ENCODE assay signal across 10 mouse cellular contexts in the genomic region with DNA sequence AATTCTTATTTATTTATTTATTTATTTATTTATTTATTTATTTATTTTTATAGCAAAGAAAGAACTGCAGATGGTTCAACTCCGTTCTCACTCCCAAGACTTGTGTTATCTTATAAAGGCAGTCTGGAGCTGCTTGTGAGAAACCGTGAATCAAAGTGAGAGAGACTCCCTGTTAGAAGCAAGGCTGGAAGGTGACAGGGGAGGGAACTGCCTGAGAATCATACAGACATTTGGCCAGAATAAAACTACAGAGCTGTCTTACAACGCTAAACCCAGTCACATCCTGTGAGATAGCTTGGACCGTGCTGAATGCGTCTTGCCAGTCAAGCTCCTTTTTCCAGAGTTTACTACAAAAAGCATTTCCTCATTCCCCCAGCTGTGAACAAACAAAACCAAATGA. TPM values are rescaled to one million over a fixed set of nuclear protein-coding genes. Genes with fewer than 3 reads are reported as not detected.
DNase-seq lines count a peak whose midpoint lies in the region; ATAC-seq and TF ChIP-seq lines count a peak whose summit lies in the region.
"Had no signal": no experiment of that assay in that cellular context is flagged by ENCODE, and none has a peak within 500 bp of the region (broad histone marks: within the 10 kb centered on the region; RNA-seq: fewer than 3 reads in every experiment).

No protein-coding gene starts in this region.

- WGBS in lung, embryonic 16.5 days, result 37% methylated on average over 5 of the region's 5 CpGs
- 42% methylated on average over 5 of the region's 5 CpGs for WGBS in heart, embryonic 13.5 days

- H3K27ac ChIP-seq in gastrocnemius, adult 2 months, result peak overlapping the region; percentile 71
- peak overlapping the region; percentile 82 for H3K27ac ChIP-seq in lung, embryonic 16.5 days (ENCODE audit: low read length)
- H3K27ac ChIP-seq in heart, embryonic 13.5 days (replicated peaks), result peak overlapping the region; percentile 91

- H3K4me3 ChIP-seq in gastrocnemius, adult 2 months, result peak overlapping the region; percentile 1; the same call in 1 of the 2 replicates
- no peak overlapping the region for H3K4me3 ChIP-seq in lung, embryonic 16.5 days (ENCODE audit: low read length)
- H3K4me3 ChIP-seq in heart, embryonic 13.5 days, result no peak overlapping the region
- H3K4me3 ChIP-seq in myocyte, result no peak overlapping the region

- H3ac ChIP-seq in myocyte (ENCODE audit: control insufficient read depth, insufficient read length), result no peak overlapping the region

- TF ChIP-seq CTCF in gastrocnemius, adult 2 months (IDR thresholded peaks at IDR 0.05), result no peak

- H3K9ac ChIP-seq in lung, embryonic 16.5 days (ENCODE audit: low read length), result no peak overlapping the region
- peak overlapping the region; percentile 28; the same call in 1 of the 2 replicates for H3K9ac ChIP-seq in heart, embryonic 13.5 days

- ATAC-seq in lung, embryonic 16.5 days (ENCODE audit: low read depth), result peak; percentile 79
- ATAC-seq in heart, embryonic 13.5 days (ENCODE audit: extremely low read depth, insufficient number of reproducible peaks, low FRiP score, low TSS enrichment), result no peak; the same call in 1 of the 2 replicates

- intact Hi-C loops in gastrocnemius, adult 2 months (cut with DNase I), result no loop called here

- H3K27me3 ChIP-seq in lung, embryonic 16.5 days (ENCODE audit: control insufficient read depth, insufficient read depth, low read depth, low read length), result no peaks in the 10 kb centered on the region
- no peaks in the 10 kb centered on the region for H3K27me3 ChIP-seq in heart, embryonic 13.5 days (replicated peaks)
- no peaks in the 10 kb centered on the region for H3K27me3 ChIP-seq in myocyte (ENCODE audit: control insufficient read depth, insufficient read depth, insufficient read length)

- TF ChIP-seq POLR2A in myocyte (IDR thresholded peaks at IDR 0.05; ENCODE audit: insufficient read length, low read depth), result no peak

- H3K36me3 ChIP-seq in lung, embryonic 16.5 days (ENCODE audit: control insufficient read depth, insufficient read depth, low read length), result no peaks in the 10 kb centered on the region
- no peaks in the 10 kb centered on the region for H3K36me3 ChIP-seq in heart, embryonic 13.5 days
- H3K36me3 ChIP-seq in myocyte (ENCODE audit: control insufficient read depth, insufficient read depth), result no peaks in the 10 kb centered on the region

- peaks cover 41% of the 10 kb centered on the region for H3K4me1 ChIP-seq in lung, embryonic 16.5 days (replicated peaks; ENCODE audit: control insufficient read depth, insufficient read depth, low read length)
- H3K4me1 ChIP-seq in heart, embryonic 13.5 days, result peaks cover 60% of the 10 kb centered on the region

- no peaks in the 10 kb centered on the region for H3K79me2 ChIP-seq in myocyte (ENCODE audit: control insufficient read depth, insufficient read depth)

- DNase-seq in gastrocnemius, adult 2 months, result no peak
- no peak for DNase-seq in gastrocnemius, adult 18-20 months (ENCODE audit: low spot score)
- no peak for DNase-seq in lung, adult 18-20 months
- no peak for DNase-seq in right cerebral cortex, postnatal 25 days
- no peak for DNase-seq in cerebellum, adult 11-12 months

- H3K9me3 ChIP-seq in lung, embryonic 16.5 days (ENCODE audit: control insufficient read depth, low read length), result no peaks in the 10 kb centered on the region
- no peaks in the 10 kb centered on the region for H3K9me3 ChIP-seq in heart, embryonic 13.5 days

- no peak overlapping the region for H3K4me2 ChIP-seq in lung, embryonic 16.5 days (ENCODE audit: low read depth, low read length)
- no peak overlapping the region for H3K4me2 ChIP-seq in heart, embryonic 13.5 days
- peak overlapping the region; percentile 76 for H3K4me2 ChIP-seq in myocyte (ENCODE audit: low read depth)

TF ChIP-seq in myocyte, 11 proteins besides CTCF, POLR2A, EP300 and RAD21:
- TF ChIP-seq TCF3 (IDR thresholded peaks at IDR 0.05; ENCODE audit: insufficient read length, low read depth) (no peak), USF1 (IDR thresholded peaks at IDR 0.05; ENCODE audit: low read depth) (no peak), SRF (IDR thresholded peaks at IDR 0.05; ENCODE audit: control insufficient read depth, insufficient read length, low read depth) (no peak), MAX (IDR thresholded peaks at IDR 0.05; ENCODE audit: low read depth) (no peak), CEBPB (IDR thresholded peaks at IDR 0.05; ENCODE audit: insufficient read depth, poor library complexity, severe bottlenecking) (no peak), E2F4 (IDR thresholded peaks at IDR 0.05; ENCODE audit: insufficient read depth) (no peak), MYOD1 (IDR thresholded peaks at IDR 0.05; ENCODE audit: control insufficient read depth in 1 of 3, insufficient read length in 2 of 3, low read depth in 2 of 3) (no peak), REST (IDR thresholded peaks at IDR 0.05; ENCODE audit: insufficient read depth, insufficient read length) (no peak), TCF12 (IDR thresholded peaks at IDR 0.05; ENCODE audit: insufficient read depth, poor library complexity, severe bottlenecking) (no peak), MYOG (IDR thresholded peaks at IDR 0.05; ENCODE audit: control insufficient read depth in 1 of 3, insufficient read depth in 1 of 3, insufficient read length in 2 of 3, low read depth in 2 of 3) (no peak), POLR2AphosphoS2 (IDR thresholded peaks at IDR 0.05; ENCODE audit: insufficient read length, low read depth) (no peak)

RNA-seq across cellular contexts. Expression of a gene that starts 59.0 kb away (rescaled TPM):
- total RNA-seq in gastrocnemius, adult 2 months (2021), result not detected
- not detected for total RNA-seq in gastrocnemius, adult 18-20 months (2021)
- not detected in 2 replicates for polyA plus RNA-seq in lung, embryonic 16.5 days (2015; fragmentation: Nextera tagmentation; extraction: Ambion mirVana)
- polyA plus RNA-seq in heart, embryonic 13.5 days (2015; fragmentation: Nextera tagmentation; extraction: Ambion mirVana), result not detected in 2 replicates
- polyA plus RNA-seq in myocyte (2012; fragmentation: generic; extraction: Trizol), result not detected
- total RNA-seq: liver, adult 2 months had no signal
- polyA plus RNA-seq: liver, adult 2 months; spleen, adult 2 months had no signal
